Mouse (Mus musculus): ENCODE measurements at regions not wholly inside any gene's neighbourhood (a gene's known extent, or its start where the extent isn't known, plus 50 kb on each side); places are given as distances from the start of the nearest gene placed in this dataset.

DNA sequence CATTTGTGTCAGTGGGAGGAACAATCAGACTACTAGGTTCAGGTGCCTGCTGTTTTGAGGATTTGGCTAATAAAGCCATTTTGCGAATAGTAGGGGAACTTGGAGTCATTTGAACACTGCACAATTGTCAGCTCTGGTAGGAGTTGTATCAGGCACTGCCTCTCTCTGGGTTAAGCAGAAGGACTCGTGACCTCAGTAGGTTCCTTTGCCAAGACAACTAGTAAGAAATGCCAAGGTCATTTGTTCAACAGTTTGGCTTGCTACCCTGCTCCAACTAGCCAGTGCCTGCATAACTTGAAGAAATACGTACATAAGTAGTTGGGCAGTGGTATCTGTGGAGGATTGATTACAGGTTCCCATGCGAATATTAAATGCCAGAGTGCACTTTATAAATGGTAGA lies 705.5 kb upstream of the Tenm4 start:
- TF ChIP-seq POLR2A (IDR thresholded peaks at IDR 0.05; ENCODE audit: extremely low read depth, insufficient read depth, low read length) (no peak), CTCF (IDR thresholded peaks at IDR 0.05; ENCODE audit: extremely low read depth, insufficient read depth, low read length) (no peak)
